Mouse (Mus musculus) lung, postnatal 14 days (tissue): ENCODE data around the gene Il1r2.

Source experiments
- DNase-seq: peaks from one replicate; pipeline ENCODE4 v3.0.0; 2021

The Il1r2 gene

GRCm38 (mm10) chr1:40073779-40074178, at the start of gene Il1r2:
Gene Il1r2 (plus strand): TSS chr1:40074079.
- no peak for DNase-seq

- DNase-seq, result no peak
Observed at GRCm38 (mm10) chr1:40024554-40025320, 49.1 kb upstream of the Il1r2 start.

- no peak for DNase-seq
Observed at GRCm38 (mm10) chr1:40025416-40025815, 48.5 kb upstream of the Il1r2 start.

- no peak for DNase-seq
Observed at GRCm38 (mm10) chr1:40027116-40027620, 46.7 kb upstream of the Il1r2 start.

- no peak for DNase-seq
Observed at GRCm38 (mm10) chr1:40028207-40028998, 45.5 kb upstream of the Il1r2 start.

GRCm38 (mm10) chr1:40029597-40029996, 44.3 kb upstream of the Il1r2 start:
- DNase-seq, result no peak

GRCm38 (mm10) chr1:40030287-40030975, 43.4 kb upstream of the Il1r2 start:
- DNase-seq, result no peak

GRCm38 (mm10) chr1:40030976-40031356, 42.9 kb upstream of the Il1r2 start:
- DNase-seq, result no peak

- no peak for DNase-seq
Observed at GRCm38 (mm10) chr1:40031626-40032025, 42.3 kb upstream of the Il1r2 start.

GRCm38 (mm10) chr1:40033315-40033714, 40.6 kb upstream of the Il1r2 start:
- no peak for DNase-seq

- DNase-seq, result no peak
Observed at GRCm38 (mm10) chr1:40033743-40034420, 40.0 kb upstream of the Il1r2 start.

GRCm38 (mm10) chr1:40037831-40038230, 36.0 kb upstream of the Il1r2 start:
- no peak for DNase-seq

GRCm38 (mm10) chr1:40045686-40046085, 28.2 kb upstream of the Il1r2 start:
- no peak for DNase-seq

GRCm38 (mm10) chr1:40046600-40046999, 27.3 kb upstream of the Il1r2 start:
- DNase-seq, result no peak

GRCm38 (mm10) chr1:40051157-40051556, 22.7 kb upstream of the Il1r2 start:
- DNase-seq, result no peak

- DNase-seq, result no peak
Observed at GRCm38 (mm10) chr1:40052156-40052555, 21.7 kb upstream of the Il1r2 start.

GRCm38 (mm10) chr1:40053071-40053470, 20.8 kb upstream of the Il1r2 start:
- no peak for DNase-seq

GRCm38 (mm10) chr1:40055051-40055450, 18.8 kb upstream of the Il1r2 start:
- DNase-seq, result no peak

GRCm38 (mm10) chr1:40055963-40056362, 17.9 kb upstream of the Il1r2 start:
- DNase-seq, result no peak

GRCm38 (mm10) chr1:40057351-40057750, 16.5 kb upstream of the Il1r2 start:
- DNase-seq, result no peak

- DNase-seq, result no peak
Observed at GRCm38 (mm10) chr1:40058013-40058412, 15.9 kb upstream of the Il1r2 start.

GRCm38 (mm10) chr1:40059122-40059774, 14.6 kb upstream of the Il1r2 start:
- peak; percentile 22 for DNase-seq
